In the genomic region with DNA sequence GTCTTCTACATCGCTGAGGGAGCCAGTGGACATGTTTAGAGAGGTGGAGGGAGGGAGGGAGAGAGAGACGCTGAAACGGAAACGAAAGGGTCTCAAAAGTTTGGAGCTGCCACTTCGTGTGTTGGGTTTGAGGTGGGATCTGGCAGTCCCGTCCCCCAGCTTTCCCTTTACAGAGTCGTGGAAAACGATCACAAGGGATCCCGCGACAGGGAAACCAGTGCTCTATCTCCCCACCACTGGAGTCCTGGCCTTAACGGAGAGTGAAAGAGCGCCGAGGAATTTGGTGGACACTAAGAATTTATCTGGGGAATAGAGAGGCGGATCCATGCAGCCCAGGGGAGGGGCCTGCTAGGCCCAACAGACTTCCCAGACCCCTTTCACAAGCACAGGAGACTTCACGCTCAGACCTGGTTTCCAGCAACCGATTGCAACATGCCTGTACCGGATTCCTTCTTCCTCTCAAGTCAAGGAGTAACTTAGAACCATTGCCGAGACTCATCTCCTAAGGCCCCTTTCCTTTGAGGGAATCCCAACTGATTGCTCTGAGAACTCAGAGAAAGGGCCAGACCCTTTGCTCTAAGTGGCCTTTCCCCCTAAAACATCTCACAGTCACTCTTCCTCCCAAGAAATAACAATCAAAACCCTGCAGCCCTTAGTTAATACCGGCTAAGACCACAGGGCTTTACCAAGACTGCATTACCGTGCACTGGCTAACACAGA, we compare ENCODE assay signal across 8 mouse cellular contexts. TPM values are rescaled to one million over a fixed set of nuclear protein-coding genes. Genes with fewer than 3 reads are reported as not detected.
A peak's percentile ranks its signal among the peaks of the same experiment; 100 is the strongest.
DNase-seq lines count a peak whose midpoint lies in the region; ATAC-seq and TF ChIP-seq lines count a peak whose summit lies in the region.

A gene (minus strand): TSS at position 304 of the 720 bp plus-strand sequence.

- no peak for ATAC-seq in forebrain, postnatal 0 days
- no peak for ATAC-seq in liver, embryonic 16.5 days (ENCODE audit: low read depth)

- H3K4me3 ChIP-seq in forebrain, postnatal 0 days (ENCODE audit: low read depth, low read length) = no peak within 1 kb of the TSS; the same call in 1 of the 2 replicates
- peak within 1 kb of the TSS; percentile 3 for H3K4me3 ChIP-seq in liver, embryonic 16.5 days (ENCODE audit: low read depth, low read length)

- H3K9me3 ChIP-seq in forebrain, postnatal 0 days (ENCODE audit: low read length) = no peaks in the 10 kb centered on the region
- H3K9me3 ChIP-seq in liver, embryonic 16.5 days (replicated peaks; ENCODE audit: control insufficient read depth, low read length) = no peaks in the 10 kb centered on the region

- no peak within 1 kb of the TSS for H3K27ac ChIP-seq in forebrain, postnatal 0 days (ENCODE audit: low read depth, low read length)
- no peak within 1 kb of the TSS for H3K27ac ChIP-seq in liver, embryonic 16.5 days (ENCODE audit: low read length)

- no peaks in the 10 kb centered on the region for H3K36me3 ChIP-seq in forebrain, postnatal 0 days (ENCODE audit: insufficient read depth)
- no peaks in the 10 kb centered on the region for H3K36me3 ChIP-seq in liver, embryonic 16.5 days (ENCODE audit: control insufficient read depth, insufficient read depth)

- no peak for TF ChIP-seq POLR2A in brain, embryonic 14.5 days (IDR thresholded peaks at IDR 0.05; ENCODE audit: borderline replicate concordance, extremely low read depth, insufficient read depth, insufficient read length, poor library complexity, severe bottlenecking)

- intact Hi-C loops in left cerebral cortex, postnatal 14 days (cut with DNase I) = loop anchor here (2.0 kb wide), 1 partner anchor 665 kb away; no protein-coding TSS in a partner anchor

- peak; percentile 42 for DNase-seq in brain, embryonic 14.5 days (ENCODE audit: low read depth)
- DNase-seq in forebrain, postnatal 0 days = peak; percentile 45
- peak; percentile 36 for DNase-seq in kidney, adult 11 months
- DNase-seq in testis, postnatal 10 days (ENCODE audit: low spot score) = peak; percentile 76
- no peak for DNase-seq in thymus, postnatal 0 days (ENCODE audit: low spot score)
- DNase-seq in left cerebral cortex, postnatal 14 days (ENCODE audit: low spot score in 2 of 2) = no peak
- DNase-seq in spleen, adult 18-20 months = no peak

- no peak within 1 kb of the TSS for H3K4me2 ChIP-seq in forebrain, postnatal 0 days (ENCODE audit: low read depth)
- H3K4me2 ChIP-seq in liver, embryonic 16.5 days (ENCODE audit: low read depth, low read length) = no peak within 1 kb of the TSS

- WGBS in forebrain, postnatal 0 days = 3% methylated on average over 20 of the region's 20 CpGs
- 3% methylated on average over 20 of the region's 20 CpGs for WGBS in liver, embryonic 16.5 days (ENCODE audit: insufficient replicate concordance)

- no peaks in the 10 kb centered on the region for H3K4me1 ChIP-seq in forebrain, postnatal 0 days (ENCODE audit: insufficient read depth)
- H3K4me1 ChIP-seq in liver, embryonic 16.5 days (ENCODE audit: control insufficient read depth, low read depth, low read length) = no peaks in the 10 kb centered on the region

- H3K9ac ChIP-seq in forebrain, postnatal 0 days = no peak within 1 kb of the TSS
- no peak within 1 kb of the TSS for H3K9ac ChIP-seq in liver, embryonic 16.5 days (ENCODE audit: low read depth, low read length)

- no peak for TF ChIP-seq CTCF in brain, embryonic 14.5 days (IDR thresholded peaks at IDR 0.05; ENCODE audit: borderline replicate concordance, extremely low read depth, insufficient read depth, insufficient read length)
- TF ChIP-seq CTCF in forebrain, postnatal 0 days (IDR thresholded peaks at IDR 0.05; ENCODE audit: low read depth) = no peak

- H3K27me3 ChIP-seq in forebrain, postnatal 0 days (ENCODE audit: insufficient read depth, low read length) = peaks cover 83% of the 10 kb centered on the region
- peaks cover 60% of the 10 kb centered on the region for H3K27me3 ChIP-seq in liver, embryonic 16.5 days (ENCODE audit: control insufficient read depth, insufficient read depth, low read depth, low read length)

RNA-seq across cellular contexts. Expression of the gene that starts here (rescaled TPM):
- polyA plus RNA-seq in brain, embryonic 14.5 days (2012; rRNA removed) = 0.44 and 0.96 TPM in 2 replicates
- not detected in 2 replicates for total RNA-seq in forebrain, postnatal 0 days (2014; rRNA removed)
- polyA plus RNA-seq in forebrain, postnatal 0 days (2015; fragmentation: Nextera tagmentation; extraction: Ambion mirVana) = 0.21 and 0.24 TPM in 2 replicates
- 4.7 and 5.5 TPM in 2 replicates for polyA plus RNA-seq in liver, embryonic 16.5 days (2015; fragmentation: Nextera tagmentation; extraction: Ambion mirVana)
- 0.82 and 0.94 TPM in 2 replicates for polyA plus RNA-seq in thymus, postnatal 0 days (2015; fragmentation: Nextera tagmentation; extraction: Ambion mirVana)
- total RNA-seq in left cerebral cortex, postnatal 14 days (2021) = not detected

Comparison
In these comparisons a context has a peak if more than half of its experiments do, and no peak if none do; other contexts are left out.
1. Peak in DNase-seq in brain, embryonic 14.5 days; RNA of the gene not detected or under 1 TPM.
2. Peak in DNase-seq in forebrain, postnatal 0 days; RNA of the gene not detected or under 1 TPM.
3. DNase-seq: peak in kidney, adult 11 months (single experiment) and testis, postnatal 10 days (single experiment); none in thymus, postnatal 0 days (single experiment), left cerebral cortex, postnatal 14 days (0 of 2) and spleen, adult 18-20 months (0 of 2).